Mouse (Mus musculus) limb, embryonic 14.5 days (tissue): ENCODE results near the gene Rnf24. TPM values are rescaled to one million over a fixed set of nuclear protein-coding genes. Genes with fewer than 3 reads are reported as not detected.

ENCODE experiments used
- ATAC-seq: fragments of 200-750 bp; cut with Nextera tagmentation; 2 replicates; pipeline ENCODE4 v1.8.0; 2017; ENCODE audit warnings: low read depth, moderate number of reproducible peaks, moderate TSS enrichment; ENCODE audit not compliant: low FRiP score
- DNase-seq: peaks from one replicate; pipeline ENCODE4 v3.0.0-alpha.2; 2015; ENCODE audit warnings: low spot score
- H3K27ac ChIP-seq: fragments of 300-500 bp; sonication (generic); replicated peaks from 2 replicates; pipeline ENCODE4 v1.5.1; 2014; ENCODE audit warnings: low read depth, mild to moderate bottlenecking, low read length, moderate library complexity, mixed read lengths
- H3K27me3 ChIP-seq: fragments of 300-500 bp; sonication (generic); 2 replicates; pipeline ENCODE4 v1.6.1; 2014; ENCODE audit warnings: low read length, mixed read lengths; ENCODE audit not compliant: control insufficient read depth, insufficient read depth
- H3K36me3 ChIP-seq: fragments of 300-500 bp; sonication (generic); 2 replicates; pipeline ENCODE4 v1.6.1; 2014; ENCODE audit warnings: mild to moderate bottlenecking, low read length, moderate library complexity, mixed read lengths; ENCODE audit not compliant: control insufficient read depth, insufficient read depth
- H3K4me1 ChIP-seq: fragments of 300-500 bp; sonication (generic); 2 replicates; pipeline ENCODE4 v1.6.1; 2014; ENCODE audit warnings: antibody characterized with exemption, low read length, mixed read lengths; ENCODE audit not compliant: control insufficient read depth, insufficient read depth
- H3K4me2 ChIP-seq: fragments of 300-500 bp; sonication (generic); replicated peaks from 2 replicates; pipeline ENCODE4 v1.6.1; 2014; ENCODE audit warnings: low read depth, mild to moderate bottlenecking, low read length, moderate library complexity; ENCODE audit not compliant: severe bottlenecking
- H3K4me3 ChIP-seq: fragments of 300-500 bp; sonication (generic); replicated peaks from 2 replicates; pipeline ENCODE4 v1.5.1; 2014; ENCODE audit warnings: low read length
- H3K9ac ChIP-seq: fragments of 300-500 bp; sonication (generic); 2 replicates; pipeline ENCODE4 v1.6.1; 2014; ENCODE audit warnings: mild to moderate bottlenecking, low read depth, low read length, moderate library complexity; ENCODE audit not compliant: severe bottlenecking
- H3K9me3 ChIP-seq: fragments of 300-500 bp; sonication (generic); 2 replicates; pipeline ENCODE4 v1.6.1; 2016; ENCODE audit warnings: low read length; ENCODE audit not compliant: control insufficient read depth
- POLR2A ChIP-seq: fragments of 200-500 bp; IDR thresholded peaks from 2 replicates; pipeline ENCODE4 v1.8.0; 2012; ENCODE audit warnings: inconsistent platforms, mild to moderate bottlenecking, moderate library complexity, borderline replicate concordance; ENCODE audit not compliant: insufficient read depth, insufficient read length; ENCODE audit errors: extremely low read depth
- WGBS: fragments of 180-500 bp; shearing (Covaris S2); extraction: QIAGEN DNeasy Blood & Tissue Kit; methylation state at CpG from one replicate; pipeline ENCODE4 v1.1.7; 2014; 5-methylcytosine and 5-hydroxymethylcytosine counted together
- polyA plus RNA-seq, 2 experiments: library from polyadenylated mRNA; depleted of rRNA in 1 of 2; stranded (reverse) in 1 of 2; unstranded in 1 of 2; fragments of >200 nt; fragmentation: Nextera tagmentation in 1 of 2; extraction: Ambion mirVana in 1 of 2; gene quantifications; 2 replicates each; pipeline versions ENCODE4 v1.2.1 to v1.2.3; 2012 to 2014

Gene Rnf24
- polyA plus RNA-seq, 2 experiments = 7.7 to 14.6 TPM

- no peaks in the 10 kb centered on the region for H3K36me3 ChIP-seq
- H3K9ac ChIP-seq = no peak overlapping the region
- TF ChIP-seq POLR2A = no peak
- no peak overlapping the region for H3K4me3 ChIP-seq
- H3K27ac ChIP-seq = no peak overlapping the region
- H3K4me2 ChIP-seq = no peak overlapping the region
- no peaks in the 10 kb centered on the region for H3K4me1 ChIP-seq
- 53% methylated on average over 4 of the region's 4 CpGs for WGBS
- ATAC-seq (no peak), DNase-seq (no peak)
- H3K9me3 ChIP-seq = no peaks in the 10 kb centered on the region
- no peaks in the 10 kb centered on the region for H3K27me3 ChIP-seq
These were observed 19.1 kb upstream of the Rnf24 start for GRCm38 (mm10) chr2:131371811-131372210.

GRCm38 (mm10) chr2:131370828-131371227, 18.1 kb upstream of the Rnf24 start:
- no peak overlapping the region for H3K27ac ChIP-seq
- TF ChIP-seq POLR2A = no peak
- no peaks in the 10 kb centered on the region for H3K4me1 ChIP-seq
- DNase-seq (no peak), ATAC-seq (no peak)
- 67% methylated on average over 3 of the region's 3 CpGs for WGBS
- no peaks in the 10 kb centered on the region for H3K27me3 ChIP-seq
- no peak overlapping the region for H3K9ac ChIP-seq
- H3K9me3 ChIP-seq = no peaks in the 10 kb centered on the region
- H3K4me3 ChIP-seq = no peak overlapping the region
- H3K4me2 ChIP-seq = no peak overlapping the region
- H3K36me3 ChIP-seq = no peaks in the 10 kb centered on the region

- no peak overlapping the region for H3K27ac ChIP-seq
- no peaks in the 10 kb centered on the region for H3K4me1 ChIP-seq
- H3K36me3 ChIP-seq = no peaks in the 10 kb centered on the region
- ATAC-seq = no peak
- no peak overlapping the region for H3K4me2 ChIP-seq
- H3K9ac ChIP-seq = no peak overlapping the region
- H3K27me3 ChIP-seq = no peaks in the 10 kb centered on the region
- no peak for TF ChIP-seq POLR2A
- no peaks in the 10 kb centered on the region for H3K9me3 ChIP-seq
- no peak overlapping the region for H3K4me3 ChIP-seq
- 65% methylated on average over 6 of the region's 6 CpGs for WGBS
- DNase-seq = no peak
These were observed 12.0 kb upstream of the Rnf24 start for GRCm38 (mm10) chr2:131364689-131365088.

GRCm38 (mm10) chr2:131358481-131358880, 5.8 kb upstream of the Rnf24 start:
- Histone ChIP-seq H3K27ac (no peak overlapping the region), H3K27me3 (no peaks in the 10 kb centered on the region), H3K36me3 (no peaks in the 10 kb centered on the region), H3K4me1 (peaks cover 1% of the 10 kb centered on the region; the same call in 1 of the 2 replicates), H3K9ac (no peak overlapping the region), H3K9me3 (no peaks in the 10 kb centered on the region), H3K4me3 (no peak overlapping the region), H3K4me2 (no peak overlapping the region)
- no peak for ATAC-seq
- no peak for TF ChIP-seq POLR2A
- no peak for DNase-seq

- no peak overlapping the region for H3K27ac ChIP-seq
- WGBS = 44% methylated on average over 6 of the region's 6 CpGs
- H3K9me3 ChIP-seq = no peaks in the 10 kb centered on the region
- no peak overlapping the region for H3K4me2 ChIP-seq
- no peak overlapping the region for H3K4me3 ChIP-seq
- DNase-seq (no peak), ATAC-seq (no peak)
- H3K36me3 ChIP-seq = no peaks in the 10 kb centered on the region
- TF ChIP-seq POLR2A = no peak
- peaks cover 12% of the 10 kb centered on the region for H3K4me1 ChIP-seq
- H3K27me3 ChIP-seq = no peaks in the 10 kb centered on the region
- no peak overlapping the region for H3K9ac ChIP-seq
These were observed 1.4 kb upstream of the Rnf24 start for GRCm38 (mm10) chr2:131354049-131354448.

DNA sequence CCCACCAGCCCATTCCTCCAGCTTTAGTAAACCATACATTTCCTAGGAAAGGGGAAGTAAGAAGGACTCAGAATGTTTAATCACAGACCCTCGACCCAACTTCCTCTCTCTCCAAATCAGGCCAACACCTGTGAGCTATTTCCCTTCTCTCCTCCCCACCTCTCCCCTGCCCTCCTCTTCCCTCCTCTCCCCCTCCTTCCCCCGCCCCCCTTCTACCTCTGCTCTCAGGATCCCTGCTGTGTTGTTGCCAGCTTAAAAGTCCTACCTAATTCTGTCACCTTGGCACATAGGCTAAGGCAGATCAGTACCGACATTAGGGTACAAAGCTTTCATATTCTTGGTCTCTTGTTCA, 848 bp upstream of the Rnf24 start:
- Histone ChIP-seq H3K4me1 (peaks cover 12% of the 10 kb centered on the region), H3K9ac (peak overlapping the region; percentile 88; the same call in 1 of the 2 replicates), H3K4me3 (peak overlapping the region; percentile 77), H3K27ac (no peak overlapping the region), H3K36me3 (no peaks in the 10 kb centered on the region), H3K9me3 (no peaks in the 10 kb centered on the region), H3K27me3 (no peaks in the 10 kb centered on the region), H3K4me2 (peak overlapping the region; percentile 73)
- no peak for TF ChIP-seq POLR2A
- no peak for ATAC-seq
- WGBS = 4% methylated on average over 3 of the region's 3 CpGs
- no peak for DNase-seq
